Mouse (Mus musculus) urinary bladder, adult 18-20 months (tissue): ENCODE measurements around the gene Tyw5.

ENCODE experiments used
- DNase-seq, 2 experiments: peaks; one replicate each; pipeline ENCODE4 v3.0.0; 2022; ENCODE audit warnings: low spot score in 2 of 2, mixed read lengths in 2 of 2

The Tyw5 gene

DNA sequence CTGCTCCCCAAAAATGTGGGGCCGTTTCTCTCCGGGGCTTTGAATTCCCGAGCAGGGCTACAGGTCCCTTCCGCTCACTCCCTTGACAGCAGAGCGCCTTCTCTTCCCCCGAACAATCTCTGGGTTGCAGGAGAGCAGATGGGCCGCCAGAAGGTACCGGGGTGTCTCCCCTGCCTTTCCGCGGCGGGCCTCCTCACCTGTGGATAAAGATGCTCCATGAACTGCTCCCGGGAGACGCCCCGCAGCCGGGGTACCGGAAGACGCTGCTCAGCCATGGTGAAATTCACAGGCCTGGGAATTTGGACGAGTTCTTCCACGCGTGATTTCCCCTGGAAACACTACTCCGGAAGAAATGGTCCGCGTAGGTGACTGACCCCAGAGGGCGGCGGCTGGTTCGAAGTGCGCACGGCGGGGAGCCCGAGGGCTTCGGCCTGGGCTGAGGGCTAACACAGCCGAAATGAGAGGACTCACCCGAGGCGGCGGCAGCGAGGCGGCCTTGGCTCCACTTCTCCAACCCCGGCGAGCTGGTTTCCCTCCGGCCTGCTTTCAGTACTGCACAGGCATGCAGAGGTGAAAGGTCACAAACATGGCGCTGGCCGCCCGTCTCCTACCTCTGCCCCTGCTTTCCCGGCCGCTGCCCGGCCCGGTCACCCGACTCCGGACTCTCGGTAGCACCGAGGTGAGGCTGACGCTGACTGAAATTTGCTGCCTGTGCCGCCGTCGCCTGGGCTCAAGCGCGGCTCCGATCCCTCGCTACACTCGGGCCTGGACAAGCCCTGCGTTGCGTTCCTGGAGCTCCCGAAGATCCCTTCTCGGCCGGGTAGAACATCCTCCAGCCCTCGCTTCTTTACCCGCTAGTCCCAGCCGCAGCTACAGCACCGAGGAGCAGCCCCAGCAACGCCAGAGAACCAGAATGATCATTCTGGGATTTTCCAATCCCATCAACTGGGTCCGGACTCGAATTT lies at the start of gene Tyw5, which contains the start of gene Maip1:
Gene Tyw5 (minus strand): TSS at position 915 of the 965 bp plus-strand sequence.
Gene Maip1 (plus strand): TSS at position 142 of the 965 bp plus-strand sequence.
- peak; percentile 71 to 85 for DNase-seq

DNA sequence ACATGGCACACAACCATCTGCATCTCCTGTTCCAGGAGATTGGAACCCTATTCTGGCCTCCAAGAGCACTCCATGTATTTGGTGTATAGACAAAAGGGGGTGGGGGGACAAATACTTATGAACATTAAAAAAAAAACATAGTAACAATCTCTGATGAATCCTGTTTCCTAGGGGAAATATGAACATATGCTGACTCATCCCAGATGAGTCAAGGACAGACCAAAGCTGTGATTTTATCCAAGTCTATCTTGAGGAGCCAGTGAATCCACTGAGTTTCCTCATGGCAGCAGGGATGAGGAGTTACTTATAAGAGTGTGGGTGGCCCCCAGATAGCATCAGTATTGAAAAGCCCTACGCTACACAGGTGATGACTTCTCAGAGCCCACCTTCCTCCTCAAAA lies 43.3 kb upstream of the Tyw5 start:
- no peak for DNase-seq

DNA sequence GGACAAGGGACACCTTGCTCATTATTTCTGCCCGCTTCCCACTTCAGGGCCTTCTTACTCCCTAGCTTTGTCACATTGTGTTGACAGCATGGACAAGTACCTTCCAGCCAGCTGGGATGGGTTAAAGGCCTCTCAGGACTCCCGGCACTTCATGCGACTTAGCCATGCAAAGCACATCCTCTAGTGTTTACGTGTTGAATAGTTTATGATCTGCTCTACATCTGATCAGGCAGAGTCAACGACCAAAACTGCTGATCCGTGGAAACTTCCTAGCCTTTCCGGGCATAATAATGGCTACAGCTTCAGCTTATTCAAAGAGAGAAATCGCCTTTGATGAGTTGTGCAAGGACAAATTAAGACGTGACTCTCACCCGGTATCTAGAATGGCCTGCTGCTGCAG lies 38.8 kb upstream of the Tyw5 start:
- DNase-seq, result no peak

DNA sequence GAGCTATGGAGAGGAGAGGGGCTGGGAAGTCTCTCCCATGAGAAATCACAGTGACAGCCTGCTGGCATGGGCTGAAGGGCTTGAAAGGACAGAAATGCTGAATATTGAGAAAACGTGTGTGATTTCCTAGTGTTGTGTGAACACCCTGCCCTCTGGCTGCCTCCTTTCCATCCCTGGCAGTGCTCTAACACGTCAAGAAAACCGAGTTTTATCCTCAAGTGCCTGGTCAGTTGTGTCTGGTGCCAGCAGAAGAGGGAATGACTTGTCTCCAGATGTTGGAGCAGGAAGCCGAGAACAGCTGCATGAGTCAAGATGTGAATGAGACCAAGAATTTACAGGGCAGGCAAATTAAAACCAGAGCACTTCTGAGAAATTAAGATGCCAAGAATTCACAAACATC lies 33.9 kb upstream of the Tyw5 start:
- no peak for DNase-seq

DNA sequence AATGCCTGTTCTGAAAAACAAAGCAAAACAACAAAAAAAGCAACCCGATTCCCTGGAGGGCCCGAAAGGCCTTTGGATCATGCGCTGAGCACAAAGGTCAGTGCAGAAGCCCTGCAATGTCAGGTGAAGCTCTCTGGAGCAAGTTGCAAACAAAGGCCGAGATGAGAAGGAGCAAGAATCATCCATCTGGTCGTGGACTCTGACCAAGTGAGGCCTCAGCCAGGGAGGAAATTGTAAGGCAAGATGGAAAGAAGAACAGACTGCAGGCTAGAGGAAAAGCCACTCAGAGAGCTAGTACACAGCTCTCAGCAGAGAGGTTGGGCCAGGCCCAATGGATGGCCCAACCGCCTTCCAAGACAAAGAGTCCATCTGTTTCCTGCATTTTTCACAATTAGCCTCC lies 32.1 kb upstream of the Tyw5 start:
- no peak for DNase-seq

DNA sequence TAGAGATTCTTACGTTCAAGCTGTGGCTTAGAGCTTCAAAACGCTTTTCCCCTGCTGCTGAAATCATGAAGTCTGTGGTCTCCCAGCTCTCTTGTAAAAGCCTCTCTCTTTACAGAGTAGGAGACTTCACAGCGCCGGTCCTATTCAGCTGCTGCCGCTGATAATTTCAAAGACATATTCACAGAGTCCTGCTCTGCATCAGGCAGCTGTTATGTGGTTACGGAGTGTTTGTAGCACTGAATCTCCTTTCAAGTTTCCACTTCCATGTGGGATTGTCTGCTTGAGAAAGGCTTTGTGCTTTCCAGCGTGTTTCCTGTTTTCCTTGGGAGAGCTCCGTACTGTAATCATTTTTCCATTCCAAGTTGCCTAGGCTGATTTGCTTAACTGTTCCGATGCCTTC lies 30.1 kb upstream of the Tyw5 start:
- DNase-seq, result no peak

DNA sequence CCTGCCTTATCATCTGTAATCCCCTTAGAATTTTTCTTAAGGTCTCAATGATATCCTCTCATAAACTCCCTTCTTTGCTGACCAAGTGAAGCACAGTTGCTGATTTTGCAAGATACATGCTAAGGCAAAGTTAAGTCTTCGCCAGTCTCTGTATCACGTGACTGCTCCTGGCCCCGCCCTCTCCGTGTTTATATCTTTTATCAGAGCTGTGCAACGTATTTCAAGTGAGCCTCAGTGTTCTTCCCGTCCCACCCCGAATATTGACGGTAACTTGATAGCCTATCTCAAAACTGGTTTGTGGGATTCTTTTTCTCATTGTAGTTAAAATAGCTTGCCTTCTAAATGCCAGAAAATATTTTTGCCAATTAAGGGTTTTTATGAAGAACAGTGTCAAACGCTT lies 29.5 kb upstream of the Tyw5 start:
- DNase-seq, result peak; percentile 47 to 52

DNA sequence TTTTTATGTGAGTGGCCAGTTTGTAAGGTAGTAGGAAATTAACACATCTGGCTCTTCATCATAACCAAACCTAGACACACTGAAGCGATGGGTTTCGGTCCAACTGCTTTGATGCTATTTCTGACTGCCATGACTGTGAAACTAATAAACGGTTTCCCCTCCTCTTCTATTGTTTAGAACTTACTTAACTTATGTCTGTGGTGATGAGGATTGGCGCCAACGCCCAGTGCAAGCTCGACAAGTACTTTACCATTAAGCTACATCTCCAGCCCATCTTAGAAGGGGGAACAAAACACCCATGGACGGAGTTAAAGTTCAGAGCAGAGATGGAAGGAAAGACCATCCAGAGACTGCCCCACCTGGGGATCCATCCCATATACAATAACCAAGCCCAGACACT lies 26.2 kb upstream of the Tyw5 start:
- no peak for DNase-seq

DNA sequence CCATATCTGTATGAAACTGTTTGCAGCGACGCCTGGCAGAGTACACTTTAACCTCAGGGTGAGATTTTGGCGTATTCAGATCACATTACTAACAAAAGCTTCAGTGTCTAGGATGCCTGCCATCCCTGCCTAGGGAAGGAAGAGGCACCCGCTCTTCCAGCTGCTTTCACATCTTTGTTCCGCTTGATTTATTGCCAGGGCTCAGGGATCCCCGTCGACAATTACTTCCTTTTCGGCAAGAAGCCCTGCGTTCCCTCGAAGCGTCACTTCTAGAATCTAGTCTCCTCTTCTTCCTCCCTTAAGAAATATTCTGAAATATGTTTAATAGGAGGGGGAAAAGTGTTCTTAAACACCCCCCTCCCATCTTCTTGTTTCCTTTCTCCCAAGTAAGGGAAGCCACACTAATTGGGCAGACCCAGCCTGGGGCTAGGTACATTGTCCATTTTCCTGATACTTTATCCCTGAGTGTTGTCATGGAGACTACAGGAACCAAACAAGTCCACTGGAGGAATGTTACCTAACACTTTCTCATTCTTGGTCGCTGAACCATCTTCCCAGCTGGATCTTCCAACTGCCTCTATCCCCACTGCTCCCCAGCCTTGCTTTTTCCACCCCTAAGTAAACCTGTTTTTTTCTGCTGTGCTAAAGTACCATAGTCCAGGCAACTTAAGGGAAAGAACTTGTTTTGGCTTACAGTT lies 23.0 kb upstream of the Tyw5 start:
- DNase-seq, result no peak

DNA sequence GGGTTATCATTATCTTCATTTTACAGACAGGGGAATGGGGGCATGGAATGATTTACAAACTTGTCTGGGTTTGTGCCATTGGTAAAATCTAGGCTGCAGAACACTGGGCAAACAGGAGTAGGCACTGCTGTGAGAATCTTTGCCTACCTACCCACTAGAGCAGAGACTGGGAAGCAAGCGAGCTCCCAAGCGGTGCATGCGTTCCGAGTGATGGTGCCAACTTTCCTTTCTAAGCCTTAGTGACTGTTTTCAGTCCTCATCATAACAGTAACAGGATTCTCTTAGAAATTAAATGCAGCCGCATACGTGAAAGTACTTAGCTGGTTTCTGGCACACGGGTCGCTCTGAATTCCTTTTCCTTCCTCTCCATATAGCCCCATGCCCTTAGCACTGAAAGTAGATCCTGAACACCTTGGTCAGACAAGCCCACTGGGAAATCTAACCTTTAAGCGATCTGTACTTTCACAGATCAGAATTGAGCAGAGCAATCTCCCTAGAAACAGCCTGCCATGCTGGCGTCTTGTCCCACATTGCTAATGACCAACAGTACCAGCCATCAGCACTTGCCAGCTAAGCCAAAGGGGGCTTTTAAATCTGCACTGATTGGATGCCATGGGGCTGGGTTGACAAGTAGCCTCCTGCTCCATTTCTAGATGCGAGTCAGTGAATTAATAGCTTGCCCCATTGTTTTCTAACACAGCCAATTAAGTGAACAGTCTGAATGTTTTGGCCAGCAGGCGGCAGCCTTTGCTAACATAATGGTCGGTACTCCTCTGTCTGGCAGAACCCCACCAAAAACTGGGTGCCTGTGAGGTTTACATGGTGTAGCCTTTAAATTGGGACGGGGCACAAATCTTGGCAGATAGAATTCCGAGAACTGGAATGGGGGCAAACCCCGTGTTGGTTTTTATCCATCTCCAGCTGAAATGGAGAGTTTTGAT lies 21.7 kb upstream of the Tyw5 start:
- peak; percentile 76 to 80 for DNase-seq

DNA sequence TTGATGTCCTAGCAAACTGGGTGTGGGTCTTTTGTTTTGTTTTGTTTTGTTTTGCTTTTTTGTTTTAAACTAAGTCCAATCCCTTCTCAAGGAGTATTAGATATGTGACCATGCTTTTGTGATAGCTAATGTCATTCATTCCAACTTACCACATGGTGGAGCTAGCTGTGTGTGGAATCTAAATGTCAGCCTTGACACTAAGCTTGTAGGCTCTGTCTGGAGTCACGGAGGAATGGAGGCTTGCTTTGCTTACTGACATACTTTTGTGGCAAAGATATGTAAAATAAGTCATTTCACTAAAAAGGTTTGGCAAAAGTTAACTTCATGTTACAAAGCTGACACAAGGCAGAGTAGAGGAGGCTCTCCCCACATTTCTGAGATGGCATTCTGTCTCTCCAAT lies 16.8 kb upstream of the Tyw5 start:
- no peak for DNase-seq

DNA sequence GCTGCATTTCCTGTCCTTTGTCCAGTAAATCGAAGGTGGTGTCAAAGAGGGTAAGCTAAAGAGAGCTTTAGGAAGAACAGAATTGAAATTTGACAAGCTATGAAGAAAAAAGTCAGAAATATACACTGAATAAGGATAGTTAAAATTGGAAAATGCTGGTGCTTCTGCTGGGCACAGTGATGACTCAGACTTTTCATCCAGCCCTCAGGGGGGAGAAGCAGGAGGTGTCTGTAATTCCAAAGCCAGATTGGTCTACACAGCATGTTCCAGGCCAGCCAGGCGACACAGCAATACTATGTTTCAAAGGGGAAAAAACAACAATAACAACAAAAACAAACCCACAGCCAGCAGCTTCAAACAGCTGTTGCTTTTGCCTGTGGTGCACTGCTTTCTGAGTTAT lies 6.5 kb upstream of the Tyw5 start:
- no peak for DNase-seq

DNA sequence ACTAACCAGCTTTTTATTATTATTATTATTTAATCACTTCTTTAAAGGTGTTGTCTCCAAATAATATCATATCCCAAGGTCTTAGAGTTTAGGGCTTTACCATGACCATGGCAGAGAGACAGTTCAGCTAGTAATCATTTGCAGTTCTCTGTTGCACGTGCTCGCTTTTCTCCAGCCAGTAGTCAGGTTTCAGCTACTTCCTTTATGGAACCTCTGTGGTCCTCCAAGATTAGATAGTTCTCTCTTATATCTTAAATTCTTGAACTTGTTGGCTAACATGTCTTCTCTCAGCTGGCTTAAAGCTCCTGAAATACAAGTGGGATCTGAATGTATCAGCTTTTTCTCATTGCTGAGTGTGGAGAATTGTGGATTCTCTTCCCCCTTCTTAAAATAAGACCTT lies 2.1 kb upstream of the Tyw5 start:
- DNase-seq, result no peak

DNA sequence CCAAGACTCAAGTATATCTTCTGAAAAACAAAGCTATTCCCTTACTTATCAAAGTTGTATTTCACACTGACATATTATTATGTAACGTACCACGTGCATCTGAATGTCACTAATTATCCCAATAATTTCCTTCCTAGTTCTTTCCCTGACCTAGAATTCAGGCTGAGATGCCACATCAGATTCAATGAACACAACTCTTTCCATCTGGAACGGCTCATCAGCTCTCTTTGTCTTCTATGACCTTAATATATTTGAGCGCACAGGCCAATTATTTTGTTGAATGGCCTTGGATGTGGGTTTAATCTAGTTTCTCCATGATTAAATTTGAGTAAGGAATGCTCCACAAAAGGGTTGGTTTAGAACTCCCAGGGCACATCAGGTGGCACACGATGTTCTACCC lies 4.8 kb downstream of the Tyw5 start:
- DNase-seq, result no peak

DNA sequence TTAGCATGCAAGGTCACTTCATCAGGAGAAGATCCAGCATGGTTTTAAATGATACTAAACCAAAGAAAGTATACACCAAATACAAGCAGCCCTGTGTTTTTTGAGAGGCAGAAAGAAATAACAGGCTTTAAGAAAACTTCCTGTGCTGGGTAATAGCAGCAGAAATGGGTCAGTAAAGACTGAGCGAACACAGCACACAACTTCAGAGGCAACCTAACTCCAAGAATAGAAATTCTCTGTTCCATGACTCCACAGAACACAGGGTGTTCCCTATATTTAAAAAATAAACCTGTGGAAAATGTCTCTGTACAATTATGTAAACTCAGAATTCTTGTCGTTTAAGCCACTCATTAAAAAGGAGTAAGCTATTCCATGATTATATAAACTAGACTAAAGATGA lies 6.0 kb downstream of the Tyw5 start:
- DNase-seq, result no peak

DNA sequence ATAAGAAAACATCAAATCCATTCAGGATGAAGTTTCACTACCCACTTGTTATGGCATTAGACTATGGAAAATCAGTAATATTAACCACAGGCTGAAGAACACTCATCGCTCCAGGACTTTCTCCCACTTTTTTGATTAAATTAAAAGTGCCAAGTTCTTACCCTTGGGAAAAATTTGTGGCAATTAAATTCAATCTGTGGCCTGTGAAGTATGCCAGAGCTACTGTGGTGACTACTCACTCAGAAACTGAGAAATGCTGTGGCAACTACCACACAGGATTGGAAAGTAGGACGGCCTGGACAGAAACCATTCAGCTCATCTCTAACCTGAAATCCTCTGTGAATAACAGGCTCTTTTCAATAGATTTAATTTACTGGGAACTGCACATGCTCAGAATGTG lies 6.6 kb downstream of the Tyw5 start:
- DNase-seq, result no peak

DNA sequence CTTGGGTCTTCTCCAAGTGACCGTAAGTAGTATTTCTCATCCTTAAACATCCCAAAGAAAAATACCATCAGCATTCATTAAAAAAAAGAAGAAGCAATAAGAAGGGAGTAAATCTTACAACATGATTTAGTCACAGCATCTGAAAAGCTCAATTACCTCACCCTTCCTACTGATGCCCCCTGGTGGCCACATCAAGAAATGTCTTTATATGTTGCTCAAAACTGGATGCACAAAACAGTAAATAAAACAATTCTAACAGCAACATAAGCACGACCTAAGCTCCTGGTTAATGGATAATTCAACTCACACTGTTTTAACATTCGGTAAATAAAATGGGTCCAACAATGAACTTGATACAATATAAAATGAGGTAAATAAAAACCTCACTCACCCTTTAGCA lies 12.8 kb downstream of the Tyw5 start:
- DNase-seq, result no peak

DNA sequence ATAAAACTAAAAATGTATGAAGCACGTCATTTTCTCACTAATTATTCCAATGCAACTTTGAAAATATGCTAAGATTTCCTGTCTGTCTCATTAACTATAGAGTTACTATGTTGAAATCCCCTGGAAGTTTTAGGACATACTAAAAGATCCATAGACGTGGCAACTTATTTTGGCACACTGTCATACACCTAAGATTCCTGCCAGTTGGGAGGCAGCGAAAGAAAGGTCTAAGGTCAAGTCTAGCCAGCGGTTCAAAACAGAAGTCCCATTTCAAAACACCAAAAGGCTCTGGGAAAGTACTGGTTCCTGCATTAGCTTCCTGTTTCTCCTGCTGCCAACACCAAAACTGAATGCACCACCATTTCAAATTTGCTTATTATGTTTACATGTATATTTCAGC lies 14.5 kb downstream of the Tyw5 start:
- no peak for DNase-seq

DNA sequence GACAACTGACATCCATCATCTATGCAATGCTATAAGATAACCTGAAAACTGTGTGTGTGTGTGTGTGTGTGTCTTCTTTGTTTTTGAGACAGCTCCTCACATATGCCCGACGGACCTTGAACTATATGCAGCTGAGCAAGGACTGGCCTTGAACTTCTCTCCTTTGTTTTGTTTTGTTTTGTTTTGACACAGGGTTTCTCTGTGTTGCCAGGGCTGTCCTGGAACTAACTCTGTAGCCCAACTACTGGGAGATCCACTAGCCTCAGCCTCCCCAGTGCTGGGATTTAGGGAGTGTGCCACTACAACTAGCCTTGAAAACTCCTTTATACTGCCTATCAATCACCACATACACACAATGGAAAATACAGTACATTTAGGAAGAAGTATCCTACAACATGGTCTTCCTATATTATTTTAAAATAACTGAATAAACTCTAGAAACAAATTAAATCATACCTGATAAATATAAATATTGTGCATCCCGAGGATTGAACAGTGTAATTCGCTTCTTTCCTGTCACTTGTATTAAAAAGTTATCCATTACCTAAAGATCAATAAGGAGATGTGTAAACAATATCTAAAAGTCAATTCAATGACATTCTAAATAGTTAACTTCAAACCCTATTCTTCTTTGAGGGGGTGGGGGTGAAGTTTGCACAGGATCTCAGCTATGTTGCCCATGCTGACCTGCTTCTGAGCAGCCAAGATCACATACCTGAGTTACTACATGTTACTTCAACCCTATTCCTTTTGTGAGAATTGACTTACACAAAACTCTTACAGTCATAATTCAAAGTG lies 15.7 kb downstream of the Tyw5 start:
- DNase-seq, result no peak

DNA sequence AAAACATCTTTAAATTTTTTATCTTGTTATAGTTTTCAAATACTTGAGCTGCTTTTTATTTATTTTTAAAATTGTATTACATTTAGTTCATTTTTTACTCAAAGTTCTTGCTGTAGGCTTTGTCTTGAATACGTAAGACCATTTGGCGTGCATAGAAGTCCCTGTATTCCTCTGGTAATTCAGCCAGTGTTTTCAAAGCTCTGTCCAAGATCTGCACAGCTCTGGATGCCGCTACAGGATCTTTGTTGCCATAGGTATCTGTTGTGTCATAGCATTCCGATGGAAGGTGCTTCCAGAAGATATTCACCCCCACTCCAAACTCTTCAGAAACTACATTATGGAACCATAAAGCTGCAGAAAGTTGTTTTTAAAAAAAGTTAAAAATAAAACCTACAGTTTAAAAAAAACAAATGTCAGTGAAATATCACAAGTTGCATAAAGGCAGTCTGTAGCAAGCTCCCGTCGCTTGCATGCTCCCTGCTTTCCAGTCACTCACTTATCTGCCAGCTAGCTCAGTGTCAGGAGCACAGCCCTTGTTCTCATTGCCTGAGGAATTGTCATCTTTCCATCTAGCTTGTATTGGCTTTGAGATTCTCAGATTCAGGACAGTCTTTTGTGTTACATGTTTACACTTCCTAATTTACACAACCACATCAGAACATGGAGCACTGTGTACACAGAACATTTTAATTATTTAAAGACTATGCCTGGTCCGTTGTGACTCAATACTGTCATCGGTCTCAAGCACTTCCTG lies 18.3 kb downstream of the Tyw5 start:
- DNase-seq, result no peak
